Mouse (Mus musculus) intestine, embryonic 15.5 days (tissue): ENCODE data around the gene Slamf9. TPM values are rescaled to one million over a fixed set of nuclear protein-coding genes. Genes with fewer than 3 reads are reported as not detected.

Source experiments
- ATAC-seq: fragments of 200-750 bp; cut with Nextera tagmentation; 2 replicates; pipeline ENCODE4 v1.8.0; 2017; ENCODE audit warnings: moderate TSS enrichment, moderate library complexity
- H3K27ac ChIP-seq: fragments of 300-500 bp; sonication (generic); 2 replicates; pipeline ENCODE4 v1.5.1; 2015; ENCODE audit warnings: mild to moderate bottlenecking, inconsistent platforms
- H3K27me3 ChIP-seq: fragments of 300-500 bp; sonication (generic); replicated peaks from 2 replicates; pipeline ENCODE4 v1.6.1; 2015; ENCODE audit warnings: inconsistent platforms
- H3K36me3 ChIP-seq: fragments of 300-500 bp; sonication (generic); 2 replicates; pipeline ENCODE4 v1.6.1; 2015; ENCODE audit warnings: inconsistent platforms
- H3K4me1 ChIP-seq: fragments of 300-500 bp; sonication (generic); replicated peaks from 2 replicates; pipeline ENCODE4 v1.6.1; 2015; ENCODE audit warnings: inconsistent platforms
- H3K4me2 ChIP-seq: fragments of 300-500 bp; sonication (generic); replicated peaks from 2 replicates; pipeline ENCODE4 v1.6.1; 2015; ENCODE audit warnings: mild to moderate bottlenecking, inconsistent platforms
- H3K4me3 ChIP-seq: fragments of 300-500 bp; sonication (generic); replicated peaks from 2 replicates; pipeline ENCODE4 v1.5.1; 2015; ENCODE audit warnings: inconsistent platforms
- H3K9ac ChIP-seq: fragments of 300-500 bp; sonication (generic); 2 replicates; pipeline ENCODE4 v1.6.1; 2015; ENCODE audit warnings: inconsistent platforms
- H3K9me3 ChIP-seq: fragments of 300-500 bp; sonication (generic); 2 replicates; pipeline ENCODE4 v1.6.1; 2016; ENCODE audit warnings: inconsistent platforms
- WGBS: fragments of 180-500 bp; shearing (Covaris S2); methylation state at CpG from one replicate; pipeline ENCODE4 v1.1.7; 2015; 5-methylcytosine and 5-hydroxymethylcytosine counted together
- polyA plus RNA-seq: library from polyadenylated mRNA; unstranded; fragments of >200 nt; fragmentation: Nextera tagmentation; extraction: Ambion mirVana; gene quantifications from 2 replicates; pipeline ENCODE4 v1.2.1, GENCODE M21; 2015

Slamf9 gene
- polyA plus RNA-seq, 1 experiment from 2014 or later = 2.2 TPM

DNA sequence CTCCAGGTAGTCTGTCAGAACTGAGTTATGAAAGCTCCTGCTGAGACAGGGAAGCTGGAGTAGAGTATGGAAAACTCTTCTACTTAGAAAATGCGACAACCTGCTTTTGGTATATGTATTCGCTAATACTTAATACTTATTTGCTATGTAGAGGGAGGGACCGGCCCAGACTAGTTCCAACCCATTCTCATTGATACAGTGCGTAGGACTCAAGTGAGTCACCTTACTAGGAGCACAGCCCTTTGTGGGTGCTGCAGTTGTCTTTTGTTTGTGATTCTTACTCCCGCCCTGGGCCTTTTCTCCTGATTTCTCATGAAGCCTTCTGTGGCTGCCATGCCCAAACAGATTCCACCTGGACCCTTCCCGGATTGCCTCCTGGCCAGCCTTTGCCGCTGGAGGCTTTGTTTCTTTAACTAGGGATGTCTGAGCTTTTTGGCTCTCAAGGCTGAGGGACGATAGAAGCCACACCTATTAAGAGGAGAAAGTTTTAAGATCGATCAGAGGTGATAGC, 33.2 kb upstream of the Slamf9 start:
- H3K4me2 ChIP-seq = no peak overlapping the region
- H3K9ac ChIP-seq = no peak overlapping the region
- H3K36me3 ChIP-seq = no peaks in the 10 kb centered on the region
- WGBS = 79% methylated on average over 9 of the region's 9 CpGs
- H3K4me3 ChIP-seq = no peak overlapping the region
- ATAC-seq = no peak
- H3K9me3 ChIP-seq = no peaks in the 10 kb centered on the region
- H3K27me3 ChIP-seq = no peaks in the 10 kb centered on the region
- H3K27ac ChIP-seq = no peak overlapping the region
- H3K4me1 ChIP-seq = no peaks in the 10 kb centered on the region

DNA sequence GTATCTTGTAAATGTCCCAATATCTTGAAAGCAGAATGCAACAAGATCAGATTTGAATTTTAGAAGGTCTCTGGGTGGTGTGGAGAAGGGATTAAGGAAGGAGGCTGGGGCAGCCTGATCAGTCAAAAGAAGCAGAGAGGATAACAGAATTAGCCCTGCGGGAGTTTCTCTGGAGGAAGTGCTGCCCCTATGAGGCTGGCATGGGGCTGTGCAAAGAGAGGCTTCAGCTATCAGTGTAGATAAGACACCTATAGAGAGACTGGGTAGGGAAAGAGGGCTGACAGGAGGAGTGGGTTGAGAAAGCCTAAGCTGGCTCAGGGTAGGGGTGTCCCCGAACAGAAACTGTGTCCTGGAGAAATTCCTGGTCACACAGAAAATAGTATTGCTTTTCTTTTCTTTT, 24.9 kb upstream of the Slamf9 start:
- H3K4me1 ChIP-seq = peaks cover 7% of the 10 kb centered on the region; the same call in 1 of the 2 replicates
- no peak overlapping the region for H3K9ac ChIP-seq
- no peaks in the 10 kb centered on the region for H3K9me3 ChIP-seq
- ATAC-seq = peak; percentile 76
- H3K27me3 ChIP-seq = no peaks in the 10 kb centered on the region
- no peak overlapping the region for H3K4me3 ChIP-seq
- no peaks in the 10 kb centered on the region for H3K36me3 ChIP-seq
- H3K27ac ChIP-seq = no peak overlapping the region
- H3K4me2 ChIP-seq = no peak overlapping the region
- 47% methylated on average over 2 of the region's 2 CpGs for WGBS

DNA sequence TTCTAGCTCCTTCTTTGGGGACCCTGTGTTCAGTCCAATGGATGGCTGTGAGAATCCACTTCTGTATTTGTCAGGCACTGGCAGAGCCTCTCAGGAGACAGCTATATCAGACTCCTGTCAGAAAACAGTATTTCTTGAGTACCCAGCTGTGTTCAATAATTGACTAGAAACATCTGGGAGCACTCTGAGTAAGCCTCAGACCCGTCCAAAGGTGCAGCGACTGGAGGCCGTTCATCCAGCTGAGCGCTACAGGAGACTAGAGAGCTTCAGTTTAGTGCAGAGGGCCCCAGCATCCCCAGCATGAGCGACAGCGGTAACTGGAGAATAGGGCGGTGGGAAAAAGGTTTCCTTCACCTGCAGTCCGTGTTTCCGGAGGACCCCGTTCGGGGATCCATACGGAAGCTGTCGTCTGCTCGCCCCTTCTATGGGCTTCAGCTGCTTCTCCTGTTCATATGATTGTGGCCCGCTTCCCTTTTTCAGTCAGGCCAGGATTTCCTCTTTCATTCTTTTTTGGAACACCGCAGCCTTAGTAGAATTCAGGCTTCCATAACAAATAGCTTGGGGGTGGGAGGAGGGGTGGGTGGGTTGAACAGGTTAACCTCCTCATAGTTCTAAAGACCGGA, 24.2 kb upstream of the Slamf9 start:
- no peak overlapping the region for H3K9ac ChIP-seq
- H3K4me3 ChIP-seq = no peak overlapping the region
- ATAC-seq = peak; percentile 49
- H3K4me2 ChIP-seq = peak overlapping the region; percentile 14; the same call in 1 of the 2 replicates
- H3K9me3 ChIP-seq = no peaks in the 10 kb centered on the region
- WGBS = 40% methylated on average over 17 of the region's 17 CpGs
- H3K36me3 ChIP-seq = no peaks in the 10 kb centered on the region
- no peak overlapping the region for H3K27ac ChIP-seq
- no peaks in the 10 kb centered on the region for H3K27me3 ChIP-seq
- peaks cover 7% of the 10 kb centered on the region; the same call in 1 of the 2 replicates for H3K4me1 ChIP-seq

- Histone ChIP-seq H3K9me3 (no peaks in the 10 kb centered on the region), H3K4me3 (no peak overlapping the region), H3K27me3 (no peaks in the 10 kb centered on the region), H3K9ac (no peak overlapping the region), H3K4me1 (peaks cover 7% of the 10 kb centered on the region; the same call in 1 of the 2 replicates), H3K4me2 (no peak overlapping the region), H3K36me3 (no peaks in the 10 kb centered on the region), H3K27ac (no peak overlapping the region)
- no peak for ATAC-seq
- WGBS = 47% methylated on average over 2 of the region's 2 CpGs
These were observed 22.2 kb upstream of the Slamf9 start for GRCm38 (mm10) chr1:172452911-172453310.

DNA sequence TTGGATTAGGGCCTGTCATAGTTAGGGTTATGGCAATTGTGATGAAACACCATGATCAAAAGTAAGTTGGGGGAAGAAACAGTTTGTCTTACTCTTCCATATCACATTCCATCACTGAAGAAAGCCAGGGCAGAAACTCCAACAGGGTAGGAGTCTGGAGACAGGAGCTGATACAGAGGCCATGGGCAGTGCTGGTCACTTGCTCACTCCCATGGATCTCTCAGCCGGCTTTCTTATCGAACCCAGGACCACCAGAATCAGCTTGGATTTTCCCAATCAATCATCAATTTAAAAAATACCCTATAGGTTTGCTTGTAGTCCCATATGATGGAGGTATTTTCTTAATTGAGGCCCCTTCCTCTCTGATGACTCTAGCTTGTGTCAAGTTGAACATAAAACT, 21.3 kb upstream of the Slamf9 start:
- Histone ChIP-seq H3K9me3 (no peaks in the 10 kb centered on the region), H3K4me2 (no peak overlapping the region), H3K4me1 (peaks cover 7% of the 10 kb centered on the region; the same call in 1 of the 2 replicates), H3K9ac (no peak overlapping the region), H3K4me3 (no peak overlapping the region), H3K36me3 (no peaks in the 10 kb centered on the region), H3K27ac (no peak overlapping the region), H3K27me3 (no peaks in the 10 kb centered on the region)
- 95% methylated on average over 2 of the region's 2 CpGs for WGBS
- no peak for ATAC-seq

- H3K27me3 ChIP-seq = no peaks in the 10 kb centered on the region
- H3K4me2 ChIP-seq = no peak overlapping the region
- peaks cover 5% of the 10 kb centered on the region; the same call in 1 of the 2 replicates for H3K4me1 ChIP-seq
- H3K27ac ChIP-seq = no peak overlapping the region
- H3K9me3 ChIP-seq = no peaks in the 10 kb centered on the region
- no peaks in the 10 kb centered on the region for H3K36me3 ChIP-seq
- WGBS = 26% methylated on average over 4 of the region's 4 CpGs
- no peak overlapping the region for H3K4me3 ChIP-seq
- no peak for ATAC-seq
- no peak overlapping the region for H3K9ac ChIP-seq
These were observed 19.7 kb upstream of the Slamf9 start for GRCm38 (mm10) chr1:172455416-172455815.

- Histone ChIP-seq H3K9me3 (no peaks in the 10 kb centered on the region), H3K4me3 (no peak overlapping the region), H3K4me2 (no peak overlapping the region), H3K36me3 (no peaks in the 10 kb centered on the region), H3K27ac (no peak overlapping the region), H3K9ac (no peak overlapping the region), H3K27me3 (no peaks in the 10 kb centered on the region), H3K4me1 (peaks cover 1% of the 10 kb centered on the region; the same call in 1 of the 2 replicates)
- whole genome bisulfite sequencing = 71% methylated on average over 7 of the region's 7 CpGs
- ATAC-seq = 0 out of 2 replicates have a peak, but pooled peaks have one; percentile 13
These were observed 19.0 kb upstream of the Slamf9 start for GRCm38 (mm10) chr1:172456001-172456677.

DNA sequence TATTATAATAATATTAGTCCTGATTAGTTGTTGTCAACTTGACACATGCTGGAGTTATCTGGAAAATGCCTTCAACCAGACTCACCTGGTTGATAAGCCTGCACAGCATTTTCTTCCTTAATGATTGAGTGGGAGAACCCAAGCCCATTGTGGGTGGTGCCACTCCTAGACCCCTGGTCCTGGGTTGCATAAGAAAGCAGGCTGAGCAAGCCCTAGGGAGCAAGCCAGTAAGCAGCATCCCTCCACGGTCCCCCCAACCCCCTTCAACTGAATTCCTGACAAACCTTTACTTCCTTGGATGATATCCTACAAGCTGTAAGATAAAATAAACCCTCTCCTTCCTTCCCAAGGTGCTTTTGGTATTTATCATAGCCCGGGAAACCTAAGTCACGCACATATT, 18.0 kb upstream of the Slamf9 start:
- Histone ChIP-seq H3K36me3 (no peaks in the 10 kb centered on the region), H3K27ac (no peak overlapping the region), H3K27me3 (no peaks in the 10 kb centered on the region), H3K9me3 (no peaks in the 10 kb centered on the region), H3K4me2 (no peak overlapping the region), H3K4me3 (no peak overlapping the region), H3K9ac (no peak overlapping the region), H3K4me1 (no peaks in the 10 kb centered on the region)
- no peak for ATAC-seq
- WGBS = 69% methylated on average over 3 of the region's 3 CpGs

- no peak overlapping the region for H3K4me3 ChIP-seq
- no peaks in the 10 kb centered on the region for H3K4me1 ChIP-seq
- no peak overlapping the region for H3K9ac ChIP-seq
- ATAC-seq = no peak
- no peaks in the 10 kb centered on the region for H3K9me3 ChIP-seq
- no peaks in the 10 kb centered on the region for H3K36me3 ChIP-seq
- no peak overlapping the region for H3K4me2 ChIP-seq
- 78% methylated on average over 3 of the region's 3 CpGs for WGBS
- no peaks in the 10 kb centered on the region for H3K27me3 ChIP-seq
- no peak overlapping the region for H3K27ac ChIP-seq
These were observed 17.1 kb upstream of the Slamf9 start for GRCm38 (mm10) chr1:172458041-172458440.

GRCm38 (mm10) chr1:172461602-172462001, 13.6 kb upstream of the Slamf9 start:
- 52% methylated on average over 2 of the region's 2 CpGs for WGBS

DNA sequence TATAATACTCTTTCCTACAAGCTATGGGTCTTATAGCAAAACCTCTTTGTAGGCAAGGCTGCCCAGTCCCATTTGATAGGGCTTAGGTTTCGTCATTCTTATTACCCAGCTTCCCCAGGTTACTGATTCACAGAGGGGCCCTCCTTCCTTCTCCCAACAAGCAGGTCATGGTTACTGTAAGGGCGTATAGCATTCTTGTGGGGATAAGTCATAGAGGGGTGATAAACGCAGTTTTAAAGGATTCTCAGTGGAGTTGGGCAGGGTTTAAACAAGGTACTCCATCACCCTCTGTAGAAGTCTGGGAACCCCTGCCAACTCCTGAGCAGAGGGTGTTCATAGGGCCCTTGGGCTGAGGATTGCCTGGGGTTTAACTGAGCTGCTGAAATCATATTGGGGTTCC, 12.6 kb upstream of the Slamf9 start:
- Histone ChIP-seq H3K27me3 (no peaks in the 10 kb centered on the region), H3K4me3 (no peak overlapping the region), H3K4me1 (no peaks in the 10 kb centered on the region), H3K36me3 (no peaks in the 10 kb centered on the region), H3K9ac (no peak overlapping the region), H3K4me2 (no peak overlapping the region; the same call in 1 of the 2 replicates), H3K9me3 (no peaks in the 10 kb centered on the region), H3K27ac (peak overlapping the region; percentile 78)
- 42% methylated on average over 3 of the region's 3 CpGs for WGBS
- ATAC-seq = peak; percentile 92

More at GRCm38 (mm10) chr1:172461602-172462001, 13.6 kb upstream of the Slamf9 start:
- no peaks in the 10 kb centered on the region for H3K9me3 ChIP-seq
- peak overlapping the region; percentile 78 for H3K27ac ChIP-seq
- no peak overlapping the region for H3K9ac ChIP-seq
- H3K4me2 ChIP-seq = no peak overlapping the region
- no peaks in the 10 kb centered on the region for H3K4me1 ChIP-seq
- H3K27me3 ChIP-seq = no peaks in the 10 kb centered on the region
- ATAC-seq = peak; percentile 83
- no peaks in the 10 kb centered on the region for H3K36me3 ChIP-seq
- H3K4me3 ChIP-seq = no peak overlapping the region

DNA sequence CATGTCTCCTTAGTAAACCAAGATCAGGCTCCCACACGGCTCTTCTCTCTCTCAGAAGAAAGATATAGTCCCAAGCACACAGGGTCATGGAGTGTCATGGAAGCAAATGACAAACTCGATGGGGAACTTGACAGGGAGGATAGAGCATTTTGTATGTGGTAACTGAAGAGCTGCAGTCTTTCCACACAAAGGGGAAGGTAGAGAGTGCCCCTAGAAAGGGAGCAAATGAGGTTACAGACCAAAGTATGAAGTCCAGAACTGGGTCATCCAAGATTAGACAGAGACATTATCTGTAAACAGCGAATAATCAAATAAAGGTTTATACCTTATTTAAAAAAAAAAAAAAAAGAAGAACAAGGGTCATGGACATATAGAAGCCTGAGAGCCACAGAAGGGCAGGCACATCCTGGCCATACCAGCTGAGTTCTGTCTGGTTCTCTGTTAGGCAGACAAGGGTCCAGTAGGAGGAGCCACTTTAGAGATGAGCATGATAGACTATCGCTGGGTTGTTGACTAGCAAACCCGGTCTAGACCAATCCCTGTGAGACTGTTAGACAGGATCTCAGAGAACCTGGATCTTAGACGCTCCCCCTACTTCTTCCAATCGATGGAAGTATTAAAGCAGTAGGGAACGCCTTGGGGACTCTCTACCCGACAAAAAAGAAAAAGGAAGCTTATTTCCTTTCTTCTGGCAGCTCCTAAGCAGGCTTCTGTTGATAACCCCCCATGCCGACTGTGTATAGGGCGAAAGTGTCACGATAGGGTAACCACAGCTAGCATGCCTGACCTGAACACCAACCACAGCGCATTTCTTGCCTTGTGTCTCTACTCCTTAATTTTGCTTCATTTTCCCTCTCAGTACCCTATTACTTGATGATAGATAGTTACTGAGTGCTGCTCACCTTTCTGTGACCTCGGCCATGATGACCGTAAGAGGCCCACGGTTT, 11.5 kb upstream of the Slamf9 start:
- H3K36me3 ChIP-seq = no peaks in the 10 kb centered on the region
- no peak overlapping the region for H3K27ac ChIP-seq
- 0 out of 2 replicates have a peak, but pooled peaks have one; percentile 18 for ATAC-seq
- H3K9ac ChIP-seq = no peak overlapping the region
- H3K4me2 ChIP-seq = no peak overlapping the region
- H3K27me3 ChIP-seq = no peaks in the 10 kb centered on the region
- no peaks in the 10 kb centered on the region for H3K4me1 ChIP-seq
- 67% methylated on average over 16 of the region's 16 CpGs for WGBS
- no peaks in the 10 kb centered on the region for H3K9me3 ChIP-seq
- no peak overlapping the region for H3K4me3 ChIP-seq
